Mouse (Mus musculus) G1E (cell line): ENCODE data around the gene Tenm2.

Source experiments
- CTCF ChIP-seq: IDR thresholded peaks from 2 replicates; pipeline ENCODE4 v1.5.1; 2012; ENCODE audit warnings: low read depth, low read length, inconsistent platforms, mixed read lengths
- GATA1 ChIP-seq: IDR thresholded peaks from 2 replicates; pipeline ENCODE4 v1.6.1; 2012; ENCODE audit warnings: borderline replicate concordance, low read length, inconsistent platforms, mixed read lengths
- TAL1 ChIP-seq: conservative IDR thresholded peaks from 2 replicates; pipeline ENCODE4 v1.6.1; 2012; ENCODE audit warnings: low read depth, low read length, inconsistent platforms, mixed read lengths

- TF ChIP-seq CTCF (no peak), GATA1 (no peak), TAL1 (no peak)
Measured at GRCm38 (mm10) chr11:37226943-37227342, 8.8 kb downstream of the Tenm2 start.
